ENCODE assay signal across 13 mouse cellular contexts in genomic region chr6:105549366-105549765, GRCm38 (mm10).
"Had no signal": no experiment of that assay in that cellular context is flagged by ENCODE, and none has a peak within 500 bp of the region (broad histone marks: within the 10 kb centered on the region; RNA-seq: fewer than 3 reads in every experiment).

No protein-coding gene starts in this region.

- ATAC-seq: midbrain, embryonic 15.5 days had no signal

- H3K9me3 ChIP-seq: limb, embryonic 13.5 days; midbrain, embryonic 15.5 days; neural tube, embryonic 15.5 days had no signal

- H3K4me2 ChIP-seq: limb, embryonic 13.5 days; midbrain, embryonic 15.5 days; neural tube, embryonic 15.5 days had no signal

- H3K4me3 ChIP-seq: layer of hippocampus, adult 2 months; limb, embryonic 13.5 days; midbrain, embryonic 15.5 days; neural tube, embryonic 15.5 days had no signal

- H3K27ac ChIP-seq: layer of hippocampus, adult 2 months; limb, embryonic 13.5 days; liver, embryonic 14.5 days; midbrain, embryonic 15.5 days; neural tube, embryonic 15.5 days had no signal

- H3K9ac ChIP-seq: limb, embryonic 13.5 days; liver, embryonic 14.5 days; midbrain, embryonic 15.5 days; neural tube, embryonic 15.5 days had no signal

- DNase-seq: kidney, adult 18-20 months; kidney, postnatal 10 days; kidney, postnatal 4 days; left cerebral cortex, postnatal 4 days; lung, adult 18-20 months; right cerebral cortex, adult 18-20 months; right cerebral cortex, postnatal 25 days; thymus, postnatal 36 days had no signal

- H3K27me3 ChIP-seq: limb, embryonic 13.5 days; midbrain, embryonic 15.5 days; neural tube, embryonic 15.5 days had no signal

- H3K36me3 ChIP-seq: limb, embryonic 13.5 days; midbrain, embryonic 15.5 days; neural tube, embryonic 15.5 days had no signal

- H3K4me1 ChIP-seq: limb, embryonic 13.5 days; midbrain, embryonic 15.5 days; neural tube, embryonic 15.5 days had no signal
